Mouse (Mus musculus) megakaryocyte-erythroid progenitor cell, adult 5 weeks (primary cell): ENCODE measurements around the gene Alg2. TPM values are rescaled to one million over a fixed set of nuclear protein-coding genes. Genes with fewer than 3 reads are reported as not detected.

Source experiments
- polyA plus RNA-seq: library from polyadenylated mRNA; stranded (reverse); fragments of >175 nt; gene quantifications from 2 replicates; pipeline ENCODE4 v1.2.3, GENCODE M21; 2012

Alg2 gene
- 12.7 and 13.5 TPM in 2 replicates for polyA plus RNA-seq

DNA sequence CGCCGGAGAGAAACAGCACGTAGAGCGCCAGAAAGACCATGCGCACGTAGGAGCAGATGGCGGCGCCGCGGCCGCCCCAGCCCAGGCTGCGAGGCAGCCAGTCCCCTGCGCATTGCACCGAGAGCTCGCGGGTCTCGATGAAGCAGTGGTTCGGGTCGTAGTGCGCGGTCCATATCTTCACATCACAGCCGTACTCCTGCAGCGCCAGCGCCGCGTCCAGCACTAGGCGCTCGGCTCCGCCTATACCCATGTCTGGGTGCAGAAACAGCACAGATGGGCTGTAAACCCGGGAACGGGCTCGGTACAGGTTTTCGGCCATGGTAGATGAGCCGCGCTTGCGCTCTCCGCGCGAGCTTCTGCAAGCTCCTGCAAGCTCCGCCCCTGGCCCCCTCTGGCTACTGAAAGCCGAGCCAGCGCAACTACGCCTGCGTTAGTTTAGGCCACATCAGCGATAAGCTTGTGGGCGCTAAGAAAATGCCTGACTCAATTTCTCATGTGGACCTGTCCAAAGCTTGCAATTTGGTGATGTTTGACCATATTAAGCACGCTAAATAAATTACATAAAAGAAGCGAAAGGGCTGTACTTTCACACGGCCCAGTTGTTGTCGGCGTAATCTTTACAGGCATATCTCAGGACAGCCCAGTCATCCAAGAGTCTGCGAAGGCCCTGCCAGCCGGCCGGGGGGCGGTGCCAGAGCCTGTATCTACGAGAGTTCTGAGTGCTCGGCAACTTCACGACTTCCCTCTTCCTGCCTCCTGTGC lies at the start of gene Alg2, which contains the start of gene Sec61b:
Alg2 (minus strand) TSS at position 366 of the 762 bp plus-strand sequence.
Sec61b (plus strand) TSS at position 691 of the 762 bp plus-strand sequence.

Other genes with a start within 250 kb of the Alg2 start
- 1.6 and 1.7 TPM in 2 replicates for gene Tgfbr1, start 121.1 kb downstream of the Alg2 start, polyA plus RNA-seq
- 228 and 308 TPM in 2 replicates for gene Sec61b, start 325 bp upstream of the Alg2 start, polyA plus RNA-seq